Mouse (Mus musculus) layer of hippocampus, postnatal 25 days (tissue): Measurements from ENCODE around the gene Sept11. TPM values are rescaled to one million over a fixed set of nuclear protein-coding genes. Genes with fewer than 3 reads are reported as not detected.

Experiments
- DNase-seq, 2 experiments: peaks; one replicate each; pipeline ENCODE4 v3.0.0; 2022; ENCODE audit warnings: mixed read lengths in 2 of 2, low spot score in 1 of 2; ENCODE audit errors: extremely low spot score in 1 of 2
- total RNA-seq, 2 experiments: library from RNA; stranded (reverse); gene quantifications; 2 replicates each; pipeline ENCODE4 v1.2.3; 2021

Gene Sept11
- total RNA-seq, 2 experiments from 2014 or later = 98.9 to 113 TPM

DNA sequence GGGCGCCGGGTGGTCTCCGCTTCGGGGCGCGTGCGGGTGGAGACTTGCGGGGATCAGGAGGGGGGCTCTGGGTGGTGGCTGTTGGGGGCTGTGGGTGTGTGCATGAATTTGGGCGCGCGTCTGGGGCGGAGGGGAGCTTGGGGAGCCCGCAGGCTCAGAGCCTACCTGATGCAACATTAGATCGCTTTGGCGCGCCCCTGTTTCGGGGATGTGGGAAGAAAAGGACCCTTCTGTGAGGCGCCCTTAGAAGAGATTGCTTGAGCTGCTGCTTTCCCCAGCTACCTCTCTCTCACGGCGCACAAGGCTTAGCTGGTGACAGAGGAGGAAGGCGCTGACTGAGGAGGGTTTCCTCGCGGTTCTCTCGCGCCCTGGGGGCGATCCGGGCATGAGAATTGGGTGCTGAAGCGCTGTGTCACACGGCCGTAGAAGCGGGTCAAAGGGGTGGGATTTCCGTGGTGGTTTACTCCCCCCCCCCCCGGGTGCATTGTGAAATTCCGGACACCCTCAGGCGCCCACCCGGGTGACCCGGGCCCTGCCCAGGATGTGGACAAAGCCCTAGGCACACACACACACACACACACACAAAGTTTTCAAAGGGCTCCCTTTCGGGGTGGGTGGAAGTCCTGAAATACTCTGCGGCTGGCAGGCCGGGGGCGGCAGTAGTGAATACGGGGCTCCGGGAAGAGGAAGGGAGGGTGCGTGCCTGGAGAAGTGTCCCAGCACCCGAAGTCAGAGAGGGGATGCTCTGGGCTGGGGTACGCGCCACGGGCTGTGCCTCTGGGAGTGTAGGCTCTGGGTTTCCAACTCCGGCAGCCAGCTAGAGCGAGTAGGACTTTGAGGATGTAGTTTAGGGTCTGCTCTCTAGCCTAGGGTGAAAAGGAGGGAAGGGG, 646 bp downstream of the Sept11 start:
- peak; percentile 22 to 28 for DNase-seq

DNA sequence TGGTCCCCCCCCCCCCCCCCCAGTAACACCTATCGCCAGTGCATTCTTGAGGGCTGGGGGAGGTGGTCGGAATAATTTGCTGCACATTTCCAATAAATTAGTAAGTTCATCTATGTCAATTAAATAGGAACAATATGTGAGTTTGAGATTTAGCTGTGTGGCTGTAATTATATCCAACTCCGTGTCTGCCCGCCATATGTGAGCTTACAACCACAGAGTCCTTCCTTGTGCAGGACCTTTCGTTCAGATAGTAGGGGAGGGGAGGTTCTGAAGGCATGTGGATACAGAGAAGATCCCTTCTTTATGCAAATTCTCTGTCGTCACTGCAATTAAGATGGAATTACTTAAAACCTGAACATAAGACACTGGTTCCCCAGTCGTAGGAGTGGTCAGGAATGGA, 2.1 kb downstream of the Sept11 start:
- no peak for DNase-seq

DNA sequence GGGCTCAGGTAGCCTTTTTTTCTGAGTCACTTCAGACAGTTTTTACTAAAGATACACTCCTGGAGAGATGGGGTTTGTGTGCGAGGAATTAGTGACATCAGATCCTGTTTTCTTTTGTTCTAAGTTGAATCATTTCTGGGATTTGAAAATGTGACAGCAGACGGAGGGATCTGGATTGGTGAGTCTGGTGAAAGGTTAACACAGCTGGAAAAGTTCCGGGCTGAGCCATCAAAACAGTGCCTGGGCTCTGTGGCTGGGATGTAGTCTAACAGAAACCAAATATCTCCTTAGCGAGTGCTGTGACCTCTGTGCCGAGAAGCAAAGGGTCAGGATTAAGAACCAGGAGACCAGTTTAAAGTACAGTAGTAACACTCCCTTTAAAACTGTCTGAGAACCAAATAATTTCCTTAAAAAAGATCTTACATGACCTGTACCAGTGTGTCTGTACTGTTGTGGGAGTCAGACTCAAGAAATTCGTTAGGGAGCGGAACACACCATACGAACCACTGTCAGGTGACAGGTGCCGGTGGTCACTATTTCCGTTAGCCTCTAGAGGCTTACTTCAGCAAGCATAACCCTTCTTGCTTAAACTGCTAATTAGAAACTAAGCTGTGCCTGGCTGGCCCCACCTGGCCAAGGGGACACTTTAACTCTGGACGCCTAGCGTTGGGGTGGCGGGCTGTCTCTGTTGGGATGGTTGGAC, 4.1 kb downstream of the Sept11 start:
- DNase-seq = no peak

DNA sequence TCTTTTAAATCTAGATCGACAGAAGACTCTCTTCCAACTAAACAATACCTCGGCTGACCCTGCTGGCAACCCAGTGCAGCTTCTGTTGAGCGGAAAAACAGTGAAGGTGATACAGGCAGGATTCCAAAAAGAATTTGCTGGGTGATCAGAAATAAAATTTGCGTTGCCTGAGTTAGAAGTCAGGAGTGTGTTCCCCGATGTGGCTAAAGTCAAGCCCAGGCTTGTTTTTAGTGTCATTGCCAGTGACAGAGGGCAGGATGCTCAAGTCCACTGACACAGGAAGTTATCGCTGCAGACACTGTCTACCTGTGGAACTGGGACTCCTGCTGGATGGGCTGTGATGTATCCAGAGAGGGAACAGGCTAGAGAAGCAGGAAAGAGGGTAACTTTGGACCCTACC, 5.0 kb downstream of the Sept11 start:
- no peak for DNase-seq

DNA sequence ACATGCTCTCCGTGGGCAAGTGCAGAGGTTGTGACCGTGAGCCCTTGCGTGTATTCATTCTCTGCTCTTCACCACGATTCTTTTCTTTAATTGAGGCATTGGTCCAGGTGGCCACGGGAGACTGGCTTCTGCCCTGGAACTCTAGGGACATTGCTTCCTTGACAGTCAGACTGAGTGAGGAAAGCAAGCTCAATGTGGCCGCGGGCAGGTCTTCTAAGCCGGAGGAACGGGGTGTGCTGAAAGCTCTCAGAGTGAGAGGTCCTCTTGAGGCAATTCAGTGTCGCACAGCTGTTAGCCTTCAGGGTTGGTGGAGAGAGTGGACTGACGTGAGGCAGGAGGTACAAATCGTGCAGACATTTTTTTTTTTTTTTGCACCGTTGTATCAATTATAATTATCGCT, 5.6 kb downstream of the Sept11 start:
- no peak for DNase-seq

DNA sequence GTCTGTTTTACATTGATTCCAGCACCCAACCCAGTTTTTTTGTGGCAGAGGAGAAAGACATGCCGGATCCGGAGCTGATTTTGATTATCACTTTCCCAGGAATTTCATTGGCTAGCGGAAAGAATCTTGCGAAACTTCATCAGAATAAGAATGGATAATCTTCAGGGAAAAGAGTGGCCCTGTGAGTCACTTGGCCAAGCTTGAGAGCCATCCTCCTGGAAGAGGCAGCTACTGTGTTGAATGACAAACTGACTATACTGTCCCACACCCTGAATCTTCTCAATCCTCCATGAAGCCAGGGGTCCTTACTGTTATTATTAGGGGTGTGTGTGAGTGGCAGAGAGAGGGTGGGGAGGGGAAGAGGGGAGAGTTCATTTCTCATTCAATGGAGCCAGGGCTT, 7.7 kb downstream of the Sept11 start:
- DNase-seq = no peak

DNA sequence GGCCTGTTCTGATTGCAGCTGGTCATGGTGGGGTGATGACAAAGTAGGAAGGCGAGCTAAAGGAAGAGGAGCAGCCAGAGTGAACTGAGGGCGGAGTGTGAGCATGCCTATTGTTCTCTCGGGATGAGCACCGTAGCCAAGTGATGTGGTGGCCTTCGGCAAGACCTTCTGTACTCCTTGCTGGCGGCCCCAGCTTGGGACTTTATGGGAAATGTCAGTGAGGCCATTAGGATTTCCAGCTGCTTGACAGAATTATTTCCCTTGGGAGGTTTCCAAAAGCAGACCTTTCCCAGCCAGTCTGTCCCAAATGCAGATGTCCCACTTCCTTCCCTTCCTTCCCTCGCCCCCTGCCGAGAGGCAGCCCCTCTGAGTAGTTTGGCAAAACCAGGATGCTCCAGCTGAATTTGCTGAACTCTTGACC, 8.1 kb downstream of the Sept11 start:
- DNase-seq = no peak

DNA sequence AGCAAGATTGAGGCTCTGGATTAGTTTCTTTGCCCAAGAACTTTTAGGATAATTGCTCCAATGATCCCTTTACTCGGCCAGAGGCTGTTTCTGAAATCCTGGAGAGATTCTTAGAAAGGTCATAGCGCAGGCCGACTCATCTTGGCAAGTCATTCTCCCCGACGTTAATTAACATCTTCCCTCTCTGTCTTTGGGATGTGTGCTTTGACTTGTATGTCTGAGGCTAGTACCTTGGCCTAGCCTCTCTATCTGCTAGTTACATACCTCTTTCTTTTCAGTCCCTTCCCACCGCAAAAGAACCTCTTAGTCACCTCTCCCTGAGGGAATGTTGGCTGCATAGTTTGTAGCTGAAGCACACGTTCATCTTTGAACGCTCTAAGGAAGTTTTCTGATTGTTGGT, 10.4 kb downstream of the Sept11 start:
- DNase-seq = no peak

DNA sequence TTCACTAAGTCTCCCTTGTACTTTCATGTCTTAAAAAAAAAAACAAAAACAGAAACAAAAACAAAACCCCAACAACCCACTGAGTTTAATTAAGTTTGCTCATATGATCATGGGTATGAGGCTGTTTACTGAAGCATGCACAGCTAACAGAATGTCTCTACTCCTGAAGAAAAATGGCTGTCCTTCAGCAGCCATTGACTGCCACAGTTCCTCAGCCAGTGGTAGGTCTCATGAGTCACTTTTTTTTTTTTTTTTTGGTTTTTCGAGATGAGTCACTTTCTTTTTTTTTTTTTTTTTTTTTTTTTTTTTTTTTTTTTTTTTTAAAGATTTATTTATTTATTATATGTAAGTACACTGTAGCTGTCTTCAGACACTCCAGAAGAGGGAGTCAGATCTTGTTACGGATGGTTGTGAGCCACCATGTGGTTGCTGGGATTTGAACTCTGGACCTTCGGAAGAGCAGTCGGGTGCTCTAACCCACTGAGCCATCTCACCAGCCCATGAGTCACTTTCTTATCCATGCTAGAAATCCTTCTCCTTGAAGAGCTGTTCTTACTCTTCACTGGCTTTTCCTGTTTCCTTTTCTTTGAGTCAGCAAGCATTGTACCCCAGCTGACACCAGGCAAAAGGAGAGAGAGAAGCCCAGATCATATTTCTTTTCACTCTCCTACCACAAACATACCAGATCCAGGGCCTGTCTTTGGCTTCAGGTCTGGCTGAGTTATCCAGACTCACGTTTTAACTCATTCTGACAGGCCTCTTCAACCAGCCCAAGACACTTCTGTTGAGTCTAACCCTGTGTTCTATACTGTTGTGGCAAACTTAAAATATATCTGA, 12.0 kb downstream of the Sept11 start:
- DNase-seq = no peak

DNA sequence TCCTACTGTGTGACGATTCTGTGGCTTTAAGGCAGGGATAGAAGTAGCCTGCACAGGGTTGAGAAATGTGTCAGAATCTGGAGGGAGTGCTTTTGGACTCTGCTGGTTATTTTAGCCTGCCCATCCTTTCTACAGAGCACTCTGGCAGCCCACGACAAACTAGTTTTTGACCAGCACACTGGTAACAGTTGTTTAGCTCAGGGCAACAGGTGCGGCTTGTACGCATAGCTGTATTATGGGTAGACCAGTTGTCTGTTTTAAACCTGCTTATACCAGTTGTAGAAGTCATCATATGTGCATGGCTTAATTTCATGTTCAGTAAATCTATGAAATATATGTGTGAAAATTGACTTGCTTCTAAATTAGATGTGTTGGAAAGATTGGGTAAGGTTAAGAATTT, 12.8 kb downstream of the Sept11 start:
- DNase-seq = no peak

DNA sequence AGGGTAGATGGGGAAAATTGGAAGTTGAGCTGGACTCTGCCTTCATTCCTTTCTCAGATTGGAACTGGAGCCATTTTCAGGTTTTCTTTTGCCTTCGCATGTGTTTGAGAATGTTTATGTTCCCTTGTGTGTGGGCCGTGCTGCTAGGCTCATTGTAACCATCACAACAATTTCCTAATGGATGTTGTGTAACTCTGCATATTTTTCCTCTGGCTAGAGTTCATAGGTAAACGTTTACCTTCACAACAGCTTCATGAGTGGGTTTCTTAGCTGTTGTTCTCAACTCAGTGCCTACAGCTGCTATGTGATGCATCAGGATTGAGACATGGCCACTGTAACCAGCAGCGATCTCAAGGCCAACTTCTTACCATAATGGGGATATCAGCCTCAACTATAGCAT, 15.5 kb downstream of the Sept11 start:
- no peak for DNase-seq

DNA sequence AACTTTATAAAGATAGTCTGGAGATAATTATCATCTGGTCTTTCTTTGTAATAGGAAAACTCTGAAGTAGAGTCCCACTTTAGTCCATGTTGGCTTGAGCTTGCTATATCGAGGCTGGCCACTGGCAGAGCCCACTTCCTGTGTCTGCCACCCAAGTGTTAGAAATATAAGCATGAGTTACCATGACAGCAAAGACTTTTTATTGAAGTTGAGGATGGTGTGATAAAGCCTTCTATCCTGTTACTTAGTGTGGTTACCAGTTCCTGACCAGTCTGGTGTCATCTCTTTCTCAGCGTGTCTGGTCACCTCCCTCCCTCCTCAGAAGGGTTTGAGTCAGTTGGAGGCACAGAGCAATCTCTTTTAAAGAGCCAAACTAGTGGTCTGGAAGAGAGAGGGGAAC, 16.3 kb downstream of the Sept11 start:
- no peak for DNase-seq

DNA sequence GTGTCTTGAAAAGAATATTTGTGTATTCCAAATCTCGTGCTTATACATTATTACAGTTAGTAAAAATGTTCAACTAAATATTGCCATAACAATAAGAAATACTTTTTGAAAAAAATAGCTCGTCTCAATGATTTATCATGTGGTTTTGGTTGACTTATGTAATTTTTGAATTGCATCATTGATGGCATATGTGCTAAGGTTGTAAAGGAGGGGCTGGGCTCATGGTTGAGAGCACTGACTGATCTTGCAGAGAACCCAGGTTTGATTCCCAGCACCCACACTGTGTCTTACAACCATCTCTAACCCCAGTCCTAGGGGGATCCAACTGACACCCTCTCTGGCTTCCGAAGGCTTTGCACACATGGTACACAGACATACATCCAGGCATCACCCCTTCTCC, 19.1 kb downstream of the Sept11 start:
- no peak for DNase-seq

DNA sequence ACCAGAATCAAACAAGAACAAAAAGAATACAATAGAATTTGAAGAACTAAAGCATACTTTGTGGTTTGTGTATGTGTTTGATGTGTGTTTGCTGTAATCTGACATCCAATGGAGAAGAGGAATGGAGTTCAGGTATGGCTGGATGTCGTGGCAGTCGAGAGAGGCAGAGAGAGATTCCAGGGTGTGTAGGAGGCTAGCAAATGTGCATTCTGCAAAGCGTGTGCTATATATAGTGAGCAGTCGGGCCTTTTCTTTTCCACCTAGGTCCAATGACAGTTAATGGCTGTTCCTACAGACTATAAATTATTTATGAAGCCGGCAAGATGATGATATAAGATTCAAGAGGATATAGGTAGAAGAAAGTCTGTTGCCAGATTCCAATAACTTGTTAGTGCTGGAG, 20.3 kb downstream of the Sept11 start:
- no peak for DNase-seq

DNA sequence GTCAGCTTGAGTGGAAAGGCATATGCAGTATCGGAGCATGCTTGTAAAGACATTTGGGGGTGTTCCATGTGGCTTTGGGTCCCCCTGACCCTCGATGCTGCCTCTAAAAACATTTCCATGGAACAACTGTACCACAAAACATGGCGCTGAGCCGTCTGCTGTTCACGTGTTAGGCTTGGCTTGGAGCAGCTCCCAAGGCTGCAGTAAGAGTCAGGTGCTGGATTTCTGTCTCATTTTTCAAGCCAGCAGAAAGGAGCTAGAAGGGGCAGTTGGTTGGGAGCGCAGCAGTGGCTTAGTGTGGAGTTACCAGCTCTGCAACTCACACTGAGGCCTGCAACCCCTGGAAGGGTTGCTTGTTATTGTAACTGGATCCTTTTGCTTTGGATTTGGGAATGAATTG, 21.3 kb downstream of the Sept11 start:
- DNase-seq = no peak

DNA sequence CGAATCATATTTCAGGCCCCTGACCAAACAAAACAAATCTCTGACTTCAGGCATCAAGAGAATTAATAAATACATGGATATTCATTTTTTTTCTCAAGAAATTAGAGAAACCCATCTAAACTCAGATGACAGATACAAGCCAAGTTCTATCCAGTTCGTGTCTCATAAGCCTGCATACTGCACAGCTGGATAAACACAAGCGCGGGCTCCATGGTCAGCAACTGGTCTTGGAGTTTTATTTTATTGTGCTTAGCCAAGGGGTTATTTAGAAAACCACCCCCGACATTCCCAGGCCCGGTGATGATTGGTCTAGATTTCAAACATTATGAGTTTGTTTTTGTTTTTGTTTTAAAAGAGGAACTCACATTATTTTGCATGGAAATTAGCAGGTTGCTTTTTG, 21.8 kb downstream of the Sept11 start:
- no peak for DNase-seq

DNA sequence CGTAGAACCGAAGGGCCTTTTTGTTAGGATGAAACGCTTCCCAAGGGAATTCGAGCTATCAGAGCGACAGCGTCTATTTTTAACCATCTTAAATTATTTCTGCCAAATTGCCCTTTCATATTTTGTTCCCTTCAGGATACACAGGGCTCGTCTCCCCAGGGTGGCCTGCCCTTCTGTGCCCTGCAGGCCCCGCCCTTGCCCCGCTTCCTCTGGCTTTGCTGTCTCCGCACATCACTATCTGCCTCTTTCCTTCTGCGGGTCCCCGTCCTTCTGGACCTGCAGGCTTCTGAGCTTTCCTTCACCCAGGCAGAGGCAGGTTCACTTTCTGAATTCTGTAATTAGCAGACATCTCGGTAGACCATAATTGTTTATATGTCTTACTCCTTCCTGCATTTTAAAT, 22.6 kb downstream of the Sept11 start:
- DNase-seq = no peak

DNA sequence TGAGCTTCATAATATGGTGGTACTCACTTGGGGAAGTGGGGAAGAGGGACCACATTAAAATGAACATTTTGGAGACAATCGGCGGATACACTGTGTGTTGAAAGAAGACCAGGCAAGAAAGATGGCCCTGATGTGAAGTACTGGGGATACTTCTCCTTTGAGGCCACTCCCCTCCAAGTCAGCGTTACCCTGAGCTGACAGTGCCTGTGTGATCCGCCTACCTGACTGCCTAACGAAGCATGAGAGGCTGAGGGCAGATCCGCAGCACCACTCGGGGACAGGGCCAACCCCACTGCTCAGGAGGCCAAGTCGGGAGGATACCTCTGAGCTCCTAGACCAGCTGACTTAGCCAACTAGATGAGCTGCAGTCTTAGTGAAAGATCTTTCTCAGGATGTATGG, 24.4 kb downstream of the Sept11 start:
- no peak for DNase-seq

DNA sequence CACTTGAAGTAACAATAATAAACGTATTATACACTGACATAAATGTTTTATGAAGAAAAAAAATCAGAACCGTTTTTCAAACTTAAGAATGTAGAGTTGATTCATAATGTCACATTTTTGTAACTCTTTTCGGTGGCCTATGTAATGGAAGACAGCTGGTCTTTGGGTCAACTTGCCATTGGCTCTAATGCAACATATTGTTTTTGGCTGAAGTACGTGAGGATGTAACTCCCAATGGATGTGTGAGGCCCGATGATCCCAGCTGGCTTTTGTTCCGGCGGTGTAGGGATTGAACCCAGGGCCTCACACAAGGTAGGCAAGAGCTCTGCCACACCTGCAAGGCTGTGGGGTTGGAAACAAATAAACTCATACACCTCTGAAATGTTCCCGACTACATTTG, 28.4 kb downstream of the Sept11 start:
- no peak for DNase-seq

DNA sequence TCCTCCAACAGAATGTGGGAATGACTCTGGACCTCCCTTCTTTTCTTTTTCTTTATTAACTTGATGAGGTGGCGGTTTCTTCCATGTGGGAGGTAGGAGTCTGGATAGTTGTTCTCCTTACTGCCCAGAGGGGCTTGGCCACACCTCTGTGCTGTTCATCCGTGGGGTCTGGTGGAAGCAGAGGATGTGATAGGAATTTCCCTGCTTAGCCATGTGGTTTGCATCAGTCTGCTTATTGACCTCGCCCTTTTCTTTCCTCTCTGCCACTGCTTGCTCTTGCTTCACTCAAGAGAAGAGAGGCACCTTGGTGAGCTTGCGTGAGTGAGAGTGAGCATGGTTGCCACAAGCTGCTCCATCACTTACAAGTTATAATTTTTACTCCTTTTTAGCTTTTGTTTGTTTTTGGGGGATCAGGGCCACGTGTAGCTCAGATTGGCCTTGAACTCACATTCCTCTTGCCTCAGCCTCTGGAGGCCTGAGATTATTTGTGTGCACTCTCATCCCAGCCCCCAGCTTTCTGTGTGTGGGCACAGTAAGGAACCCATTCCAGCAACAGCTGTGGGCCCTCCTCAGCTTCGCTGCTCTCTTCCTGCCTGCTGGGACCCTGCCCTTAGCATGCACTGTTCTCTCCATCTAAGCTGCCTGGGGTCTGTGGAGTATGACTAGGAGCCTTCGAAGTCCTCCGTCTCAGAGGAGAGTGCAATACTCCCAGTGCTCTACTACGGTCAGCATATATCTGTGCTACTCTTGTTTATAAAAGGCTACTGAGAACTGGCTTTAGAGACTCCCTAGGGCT, 31.0 kb downstream of the Sept11 start:
- DNase-seq = no peak
